Mouse (Mus musculus) midbrain, embryonic 16.5 days (tissue): ENCODE measurements around the gene Celf5. TPM values are rescaled to one million over a fixed set of nuclear protein-coding genes. Genes with fewer than 3 reads are reported as not detected.

Experiments used
- ATAC-seq: fragments of 200-750 bp; cut with Nextera tagmentation; 2 replicates; pipeline ENCODE4 v1.8.0; 2017; ENCODE audit warnings: moderate TSS enrichment
- H3K27ac ChIP-seq: fragments of 300-500 bp; sonication (generic); 2 replicates; pipeline ENCODE4 v1.5.1; 2014; ENCODE audit warnings: mild to moderate bottlenecking, low read length, mixed read lengths
- H3K27me3 ChIP-seq: fragments of 300-500 bp; sonication (generic); 2 replicates; pipeline ENCODE4 v1.6.1; 2014; ENCODE audit warnings: low read depth, low read length, mixed read lengths; ENCODE audit not compliant: control insufficient read depth, insufficient read depth
- H3K36me3 ChIP-seq: fragments of 300-500 bp; sonication (generic); 2 replicates; pipeline ENCODE4 v1.6.1; 2014; ENCODE audit warnings: mild to moderate bottlenecking, low read length, moderate library complexity, mixed read lengths; ENCODE audit not compliant: control insufficient read depth, insufficient read depth
- H3K4me1 ChIP-seq: fragments of 300-500 bp; sonication (generic); 2 replicates; pipeline ENCODE4 v1.6.1; 2014; ENCODE audit warnings: mild to moderate bottlenecking, low read length, mixed read lengths; ENCODE audit not compliant: control insufficient read depth, insufficient read depth
- H3K4me2 ChIP-seq: fragments of 300-500 bp; sonication (generic); 2 replicates; pipeline ENCODE4 v1.6.1; 2014; ENCODE audit warnings: mild to moderate bottlenecking, low read length, mixed read lengths
- H3K4me3 ChIP-seq: fragments of 300-500 bp; sonication (generic); 2 replicates; pipeline ENCODE4 v1.5.1; 2014; ENCODE audit warnings: low read depth, mild to moderate bottlenecking, low read length, moderate library complexity, mixed read lengths
- H3K9ac ChIP-seq: fragments of 300-500 bp; sonication (generic); 2 replicates; pipeline ENCODE4 v1.6.1; 2014; ENCODE audit warnings: low read depth, low read length, mixed read lengths
- H3K9me3 ChIP-seq: fragments of 300-500 bp; sonication (generic); replicated peaks from 2 replicates; pipeline ENCODE4 v1.6.1; 2014; ENCODE audit warnings: mild to moderate bottlenecking, low read length, mixed read lengths; ENCODE audit not compliant: control insufficient read depth, poor library complexity, severe bottlenecking
- WGBS: fragments of 180-500 bp; shearing (Covaris S2); extraction: QIAGEN DNeasy Blood & Tissue Kit; methylation state at CpG from one replicate; pipeline ENCODE4 v1.1.7; 2014; 5-methylcytosine and 5-hydroxymethylcytosine counted together
- microRNA-seq: library from miRNA; unstranded; fragments of <30 nt; microRNA quantifications from one replicate; pipeline ENCODE4, GENCODE M21; 2017
- polyA plus RNA-seq: library from polyadenylated mRNA; unstranded; fragments of >200 nt; fragmentation: Nextera tagmentation; extraction: Ambion mirVana; gene quantifications from 2 replicates; pipeline ENCODE4 v1.2.1, GENCODE M21; 2015

Celf5 gene
- polyA plus RNA-seq, 1 experiment from 2014 or later, result 88.3 TPM

DNA sequence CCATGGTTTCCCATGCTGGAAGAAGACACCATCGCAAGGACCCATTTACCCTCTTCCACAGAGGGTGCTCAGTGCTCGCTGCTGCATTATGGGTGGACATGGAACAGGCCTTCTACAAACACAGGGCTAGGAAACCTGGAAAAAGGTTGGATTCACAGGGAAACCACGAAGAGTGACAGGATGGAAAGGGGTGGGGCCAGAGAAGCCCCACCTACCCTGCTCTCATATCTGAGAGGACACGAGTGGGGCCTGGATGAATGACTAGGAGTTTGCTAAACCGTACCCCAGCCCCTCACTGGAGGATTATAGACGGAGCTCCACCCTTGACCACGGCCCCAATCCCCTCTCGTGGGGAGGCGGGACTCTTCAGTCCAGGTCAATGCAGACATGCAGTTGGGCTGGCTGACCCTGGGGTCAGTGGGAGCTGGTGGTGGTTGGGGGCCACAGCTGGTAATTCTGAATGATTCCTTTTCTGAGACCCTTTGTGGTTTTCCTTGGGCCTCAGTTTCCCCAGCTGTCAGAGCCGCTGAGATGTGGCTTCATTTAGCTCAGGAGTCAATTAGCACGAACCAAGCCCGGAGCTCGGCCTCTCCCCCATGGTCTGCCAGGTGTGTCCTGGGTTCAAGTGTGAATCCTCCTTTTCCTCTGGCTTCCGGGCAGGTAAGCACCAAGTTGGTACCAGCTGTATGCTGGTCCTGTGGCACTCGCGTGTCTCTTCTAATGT lies 69.8 kb downstream of the Celf5 start:
- ATAC-seq, result no peak
- Histone ChIP-seq H3K36me3 (no peaks in the 10 kb centered on the region), H3K27ac (peak overlapping the region; percentile 51; the same call in 1 of the 2 replicates), H3K27me3 (peaks cover 3% of the 10 kb centered on the region; the same call in 1 of the 2 replicates), H3K4me1 (peaks cover 22% of the 10 kb centered on the region), H3K9ac (no peak overlapping the region), H3K4me2 (no peak overlapping the region), H3K9me3 (no peaks in the 10 kb centered on the region), H3K4me3 (no peak overlapping the region)
- WGBS, result 78% methylated on average over 16 of the region's 16 CpGs

GRCm38 (mm10) chr10:81411471-81412400 lies 70.8 kb downstream of the Celf5 start:
- Histone ChIP-seq H3K9ac (0 out of 2 replicates have a peak overlapping the region, but pooled peaks have one; percentile 14), H3K27me3 (peaks cover 3% of the 10 kb centered on the region), H3K36me3 (peaks cover 6% of the 10 kb centered on the region), H3K9me3 (no peaks in the 10 kb centered on the region), H3K27ac (peak overlapping the region; percentile 51), H3K4me3 (no peak overlapping the region), H3K4me2 (no peak overlapping the region), H3K4me1 (peaks cover 15% of the 10 kb centered on the region; the same call in 1 of the 2 replicates)
- 63% methylated on average over 18 of the region's 18 CpGs for WGBS
- no peak for ATAC-seq

- Histone ChIP-seq H3K36me3 (peaks cover 12% of the 10 kb centered on the region), H3K9ac (no peak overlapping the region), H3K4me2 (no peak overlapping the region), H3K4me1 (peaks cover 10% of the 10 kb centered on the region; the same call in 1 of the 2 replicates), H3K27ac (no peak overlapping the region), H3K27me3 (peaks cover 3% of the 10 kb centered on the region), H3K4me3 (no peak overlapping the region), H3K9me3 (no peaks in the 10 kb centered on the region)
- ATAC-seq, result no peak
- WGBS, result 79% methylated on average over 9 of the region's 9 CpGs
Measured at GRCm38 (mm10) chr10:81410981-81411380, 71.5 kb downstream of the Celf5 start.

- Histone ChIP-seq H3K27ac (no peak overlapping the region), H3K36me3 (peaks cover 17% of the 10 kb centered on the region), H3K4me1 (peaks cover 10% of the 10 kb centered on the region; the same call in 1 of the 2 replicates), H3K27me3 (peaks cover 3% of the 10 kb centered on the region), H3K4me3 (no peak overlapping the region), H3K4me2 (no peak overlapping the region), H3K9ac (no peak overlapping the region), H3K9me3 (no peaks in the 10 kb centered on the region)
- no peak for ATAC-seq
- 73% methylated on average over 4 of the region's 4 CpGs for WGBS
Measured at GRCm38 (mm10) chr10:81410350-81410749, 72.2 kb downstream of the Celf5 start.

DNA sequence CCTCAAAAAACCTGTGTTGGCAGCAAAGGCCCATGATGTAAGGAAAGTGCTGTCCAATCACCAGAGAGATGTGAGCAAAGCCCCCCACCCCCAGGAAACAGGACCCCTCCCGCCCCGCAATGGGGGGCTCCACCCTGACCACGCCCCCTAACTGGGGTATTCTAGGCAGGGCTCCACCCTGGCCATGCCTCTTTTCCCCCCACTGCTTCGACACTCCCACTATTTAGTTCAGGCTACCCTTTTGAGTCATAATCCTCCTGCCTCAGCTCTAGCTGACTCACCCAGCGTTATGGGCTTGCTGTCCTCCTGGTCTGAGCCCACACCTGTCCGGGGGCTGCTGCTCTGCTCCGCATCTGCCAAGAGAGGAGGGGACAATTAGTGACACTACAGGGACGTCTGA lies 73.2 kb downstream of the Celf5 start:
- Histone ChIP-seq H3K27ac (no peak overlapping the region), H3K9ac (no peak overlapping the region), H3K4me2 (no peak overlapping the region), H3K27me3 (peaks cover 3% of the 10 kb centered on the region), H3K4me3 (no peak overlapping the region), H3K36me3 (peaks cover 23% of the 10 kb centered on the region), H3K9me3 (no peaks in the 10 kb centered on the region), H3K4me1 (peaks cover 10% of the 10 kb centered on the region; the same call in 1 of the 2 replicates)
- 29% methylated on average over 8 of the region's 8 CpGs for WGBS
- no peak for ATAC-seq

Small RNA genes within 50 kb of the gene (microRNA-seq; reads per million reads assigned to microRNA genes)
- not detected for gene Gm25595
- 0.52 reads per million for gene Mir1191b

Other genes with a start within 250 kb of the Celf5 start
- 26.5 and 31.0 TPM in 2 replicates for gene Zfr2, start 249.6 kb downstream of the Celf5 start, polyA plus RNA-seq
- 43.3 and 67.9 TPM in 2 replicates for gene Matk, start 229.8 kb downstream of the Celf5 start, polyA plus RNA-seq
- gene Mrpl54, start 215.8 kb downstream of the Celf5 start, polyA plus RNA-seq, result 128 and 130 TPM in 2 replicates
- 28.8 and 33.8 TPM in 2 replicates for gene Apba3, start 215.7 kb downstream of the Celf5 start, polyA plus RNA-seq
- 9.2 and 10.1 TPM in 2 replicates for gene Tjp3, start 191.1 kb downstream of the Celf5 start, polyA plus RNA-seq
- gene Pip5k1c, start 189.7 kb downstream of the Celf5 start, polyA plus RNA-seq, result 135 and 147 TPM in 2 replicates
- gene Cactin, start 161.6 kb downstream of the Celf5 start, polyA plus RNA-seq, result 27.6 and 28.3 TPM in 2 replicates
- 4.8 and 5.2 TPM in 2 replicates for gene Tbxa2r, start 154.0 kb downstream of the Celf5 start, polyA plus RNA-seq
- not detected in 2 replicates for gene Gipc3, start 139.4 kb downstream of the Celf5 start, polyA plus RNA-seq
- 24.9 and 25.0 TPM in 2 replicates for gene Hmg20b, start 132.2 kb downstream of the Celf5 start, polyA plus RNA-seq
- 17.2 and 18.1 TPM in 2 replicates for gene Mfsd12, start 125.2 kb downstream of the Celf5 start, polyA plus RNA-seq
- gene 4930404N11Rik, start 116.9 kb downstream of the Celf5 start, polyA plus RNA-seq, result 0.63 and 0.80 TPM in 2 replicates
- gene Fzr1, start 104.2 kb downstream of the Celf5 start, polyA plus RNA-seq, result 145 and 146 TPM in 2 replicates
- 77.5 and 86.2 TPM in 2 replicates for gene Dohh, start 98.3 kb downstream of the Celf5 start, polyA plus RNA-seq
- gene Gm48551, start 98.2 kb downstream of the Celf5 start, polyA plus RNA-seq, result 6.1 and 8.2 TPM in 2 replicates
- 2.3 and 3.3 TPM in 2 replicates for gene Gm48552, start 93.7 kb downstream of the Celf5 start, polyA plus RNA-seq
- 1.2 and 1.4 TPM in 2 replicates for gene Smim24, start 89.7 kb downstream of the Celf5 start, polyA plus RNA-seq
- gene Nfic, start 27.1 kb downstream of the Celf5 start, polyA plus RNA-seq, result 15.4 and 17.2 TPM in 2 replicates
- 61.1 and 61.3 TPM in 2 replicates for gene Ncln, start 13.7 kb upstream of the Celf5 start, polyA plus RNA-seq
- 0.44 and 0.58 TPM in 2 replicates for gene S1pr4, start 17.4 kb upstream of the Celf5 start, polyA plus RNA-seq
- gene Gna15, start 41.5 kb upstream of the Celf5 start, polyA plus RNA-seq, result 0.80 and 0.87 TPM in 2 replicates
- 89.7 and 90.2 TPM in 2 replicates for gene Gna11, start 62.5 kb upstream of the Celf5 start, polyA plus RNA-seq
- 700 and 706 TPM in 2 replicates for gene Aes, start 76.8 kb upstream of the Celf5 start, polyA plus RNA-seq
- 39.0 and 54.8 TPM in 2 replicates for gene Tle2, start 91.9 kb upstream of the Celf5 start, polyA plus RNA-seq
- 4.3 and 5.2 TPM in 2 replicates for gene Tle6, start 118.4 kb upstream of the Celf5 start, polyA plus RNA-seq
- 1.9 and 2.0 TPM in 2 replicates for gene BC025920, start 123.6 kb upstream of the Celf5 start, polyA plus RNA-seq
- 51.3 and 52.3 TPM in 2 replicates for gene Sirt6, start 145.1 kb upstream of the Celf5 start, polyA plus RNA-seq
- gene Ankrd24, start 145.8 kb upstream of the Celf5 start, polyA plus RNA-seq, result 18.4 and 18.6 TPM in 2 replicates
- 6.8 and 7.0 TPM in 2 replicates for gene Gm10778, start 166.3 kb upstream of the Celf5 start, polyA plus RNA-seq
- gene Zfp433, start 222.1 kb upstream of the Celf5 start, polyA plus RNA-seq, result 16.0 and 19.6 TPM in 2 replicates